Mouse (Mus musculus) adrenal gland, postnatal 4 days (tissue): Measurements from ENCODE around the gene Ppm1h. TPM values are rescaled to one million over a fixed set of nuclear protein-coding genes. Genes with fewer than 3 reads are reported as not detected.

Experiments used
- DNase-seq, 2 experiments: peaks; one replicate each; pipeline ENCODE4 v3.0.0; 2021 to 2022; ENCODE audit warnings: low spot score in 2 of 2, mixed read lengths in 2 of 2
- total RNA-seq, 2 experiments: library from RNA; stranded (reverse); gene quantifications; 2 replicates each; pipeline ENCODE4 v1.2.3; 2021

The Ppm1h gene
- total RNA-seq, 2 experiments from 2014 or later: 16.7 to 25.9 TPM

GRCm38 (mm10) chr10:122805866-122806265 is 127.3 kb downstream of the Ppm1h start:
- no peak for DNase-seq

GRCm38 (mm10) chr10:122807127-122808105 is 128.9 kb downstream of the Ppm1h start:
- DNase-seq: peak; percentile 49 to 52

GRCm38 (mm10) chr10:122808186-122808585 is 129.6 kb downstream of the Ppm1h start:
- DNase-seq: no peak

- DNase-seq: no peak
These were observed 131.3 kb downstream of the Ppm1h start for GRCm38 (mm10) chr10:122809851-122810250.

- DNase-seq: no peak
These were observed 136.5 kb downstream of the Ppm1h start for GRCm38 (mm10) chr10:122815094-122815493.

GRCm38 (mm10) chr10:122817741-122818140 is 139.2 kb downstream of the Ppm1h start:
- no peak for DNase-seq

GRCm38 (mm10) chr10:122819808-122820207 is 141.2 kb downstream of the Ppm1h start:
- no peak for DNase-seq

GRCm38 (mm10) chr10:122821549-122821948 is 143.0 kb downstream of the Ppm1h start:
- no peak for DNase-seq

GRCm38 (mm10) chr10:122823642-122824041 is 145.1 kb downstream of the Ppm1h start:
- no peak for DNase-seq

GRCm38 (mm10) chr10:122826696-122827331 is 148.3 kb downstream of the Ppm1h start:
- no peak for DNase-seq

- no peak for DNase-seq
These were observed 149.3 kb downstream of the Ppm1h start for GRCm38 (mm10) chr10:122827719-122828414.

GRCm38 (mm10) chr10:122829801-122830217 is 151.2 kb downstream of the Ppm1h start:
- no peak for DNase-seq

GRCm38 (mm10) chr10:122830638-122831037 is 152.1 kb downstream of the Ppm1h start:
- no peak for DNase-seq

GRCm38 (mm10) chr10:122842014-122842413 is 163.5 kb downstream of the Ppm1h start:
- DNase-seq: no peak

GRCm38 (mm10) chr10:122842961-122843360 is 164.4 kb downstream of the Ppm1h start:
- DNase-seq: no peak

- no peak for DNase-seq
These were observed 166.9 kb downstream of the Ppm1h start for GRCm38 (mm10) chr10:122845471-122845870.

GRCm38 (mm10) chr10:122846476-122846875 is 167.9 kb downstream of the Ppm1h start:
- no peak for DNase-seq

GRCm38 (mm10) chr10:122848020-122848457 is 169.5 kb downstream of the Ppm1h start:
- DNase-seq: no peak

- no peak for DNase-seq
These were observed 173.0 kb downstream of the Ppm1h start for GRCm38 (mm10) chr10:122851267-122852160.

- no peak for DNase-seq
These were observed 176.0 kb downstream of the Ppm1h start for GRCm38 (mm10) chr10:122854571-122854970.
